Mouse (Mus musculus) hindbrain, embryonic 14.5 days (tissue): ENCODE results near the gene Psmb11. TPM values are rescaled to one million over a fixed set of nuclear protein-coding genes. Genes with fewer than 3 reads are reported as not detected.
"Not testable (repeated sequence)": the region's sequence is repeated elsewhere in the genome, so short reads cannot be mapped to it uniquely, and the experiment has no call there.

Source experiments
- ATAC-seq: fragments of 200-750 bp; cut with Nextera tagmentation; 2 replicates; pipeline ENCODE4 v1.8.0; 2017; ENCODE audit warnings: moderate number of reproducible peaks, mild to moderate bottlenecking, moderate TSS enrichment, moderate library complexity; ENCODE audit not compliant: low FRiP score
- DNase-seq: peaks from one replicate; pipeline ENCODE4 v3.0.0-alpha.2; 2015; ENCODE audit warnings: low spot score
- H3K27ac ChIP-seq: fragments of 300-500 bp; sonication (generic); 2 replicates; pipeline ENCODE4 v1.5.1; 2014; ENCODE audit warnings: mild to moderate bottlenecking, moderate library complexity
- H3K27me3 ChIP-seq: fragments of 300-500 bp; sonication (generic); 2 replicates; pipeline ENCODE4 v1.6.1; 2014; ENCODE audit warnings: mild to moderate bottlenecking, low read length, mixed read lengths; ENCODE audit not compliant: control insufficient read depth, insufficient read depth
- H3K36me3 ChIP-seq: fragments of 300-500 bp; sonication (generic); replicated peaks from 2 replicates; pipeline ENCODE4 v1.6.1; 2014; ENCODE audit not compliant: control insufficient read depth, insufficient read depth
- H3K4me1 ChIP-seq: fragments of 300-500 bp; sonication (generic); replicated peaks from 2 replicates; pipeline ENCODE4 v1.6.1; 2014; ENCODE audit warnings: antibody characterized with exemption, low read length, mixed read lengths; ENCODE audit not compliant: control insufficient read depth, insufficient read depth
- H3K4me2 ChIP-seq: fragments of 300-500 bp; sonication (generic); replicated peaks from 2 replicates; pipeline ENCODE4 v1.6.1; 2014; ENCODE audit warnings: mild to moderate bottlenecking, moderate library complexity
- H3K4me3 ChIP-seq: fragments of 300-500 bp; sonication (generic); replicated peaks from 2 replicates; pipeline ENCODE4 v1.5.1; 2014; ENCODE audit warnings: mild to moderate bottlenecking, low read length
- H3K9ac ChIP-seq: fragments of 300-500 bp; sonication (generic); 2 replicates; pipeline ENCODE4 v1.6.1; 2014
- H3K9me3 ChIP-seq: fragments of 300-500 bp; sonication (generic); 2 replicates; pipeline ENCODE4 v1.6.1; 2016; ENCODE audit warnings: low read length; ENCODE audit not compliant: control insufficient read depth
- WGBS: fragments of 180-500 bp; shearing (Covaris S2); extraction: QIAGEN DNeasy Blood & Tissue Kit; methylation state at CpG from one replicate; pipeline ENCODE4 v1.1.7; 2014; 5-methylcytosine and 5-hydroxymethylcytosine counted together
- polyA plus RNA-seq: library from polyadenylated mRNA; unstranded; fragments of >200 nt; fragmentation: Nextera tagmentation; extraction: Ambion mirVana; gene quantifications from 2 replicates; pipeline ENCODE4 v1.2.1, GENCODE M21; 2014

Psmb11 gene
- polyA plus RNA-seq, 1 experiment from 2014 or later: 0.16 TPM

GRCm38 (mm10) chr14:54614130-54614529 lies 7.1 kb upstream of the Psmb11 start:
- H3K9ac ChIP-seq, DNase-seq, ATAC-seq, H3K27ac ChIP-seq, H3K4me2 ChIP-seq, H3K27me3 ChIP-seq, H3K9me3 ChIP-seq, H3K4me3 ChIP-seq: not testable (repeated sequence)
- 94% methylated on average over 15 of the region's 16 CpGs for WGBS
- peaks cover 53% of the 10 kb centered on the region for H3K36me3 ChIP-seq
- peaks cover 13% of the 10 kb centered on the region; the same call in 1 of the 2 replicates for H3K4me1 ChIP-seq

DNA sequence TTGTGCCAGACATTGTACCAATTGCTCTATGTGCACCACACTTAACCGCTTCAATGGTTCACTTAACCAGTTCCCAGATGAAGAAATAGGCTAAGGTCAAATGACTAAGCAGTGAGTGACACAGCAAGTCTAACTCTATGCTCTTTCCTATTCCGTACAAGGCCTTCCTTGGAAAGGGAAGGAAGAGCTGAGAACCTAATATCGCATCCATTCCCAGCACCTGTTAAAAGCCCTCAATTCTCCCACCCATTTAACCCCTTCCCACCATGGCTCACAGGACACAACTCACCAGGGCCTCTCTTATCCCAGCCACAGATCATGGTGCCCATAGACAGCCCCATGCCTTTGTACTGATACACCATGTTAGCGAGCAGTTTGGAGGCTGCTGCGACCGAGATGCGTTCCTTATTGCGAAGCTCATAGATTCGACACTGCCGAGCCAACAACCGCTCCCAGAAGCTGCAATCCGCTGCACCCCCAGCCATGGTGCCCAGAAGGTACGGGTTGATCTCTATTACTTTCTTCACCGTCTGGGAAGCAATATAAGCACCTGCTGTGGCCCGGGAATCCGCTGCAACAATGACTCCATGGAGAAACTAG lies 4.9 kb upstream of the Psmb11 start:
- Histone ChIP-seq H3K9me3 (no peaks in the 10 kb centered on the region), H3K4me3 (no peak overlapping the region), H3K27me3 (no peaks in the 10 kb centered on the region), H3K4me2 (peak overlapping the region; percentile 71; the same call in 1 of the 2 replicates), H3K36me3 (peaks cover 45% of the 10 kb centered on the region), H3K4me1 (peaks cover 13% of the 10 kb centered on the region; the same call in 1 of the 2 replicates), H3K27ac (no peak overlapping the region), H3K9ac (no peak overlapping the region)
- no peak for ATAC-seq
- DNase-seq: no peak
- WGBS: 91% methylated on average over 16 of the region's 16 CpGs

- H3K4me3 ChIP-seq: peak overlapping the region; percentile 66
- H3K4me2 ChIP-seq: peak overlapping the region; percentile 71
- H3K9ac ChIP-seq: peak overlapping the region; percentile 88
- peaks cover 13% of the 10 kb centered on the region; the same call in 1 of the 2 replicates for H3K4me1 ChIP-seq
- H3K27ac ChIP-seq: peak overlapping the region; percentile 83
- DNase-seq (no peak), ATAC-seq (peak; percentile 70)
- no peaks in the 10 kb centered on the region for H3K9me3 ChIP-seq
- H3K36me3 ChIP-seq: peaks cover 37% of the 10 kb centered on the region
- WGBS: 2% methylated on average over 38 of the region's 38 CpGs
- no peaks in the 10 kb centered on the region for H3K27me3 ChIP-seq
Observed at GRCm38 (mm10) chr14:54617152-54617896, 3.9 kb upstream of the Psmb11 start.

GRCm38 (mm10) chr14:54617897-54618365 lies 3.3 kb upstream of the Psmb11 start, which contains the start of gene Psmb5:
Psmb5 (minus strand) TSS chr14:54618022.
- Histone ChIP-seq H3K9me3 (no peaks in the 10 kb centered on the region), H3K4me1 (peaks cover 13% of the 10 kb centered on the region; the same call in 1 of the 2 replicates), H3K4me2 (peak within 1 kb of the TSS; percentile 71), H3K36me3 (peaks cover 31% of the 10 kb centered on the region), H3K4me3 (peak within 1 kb of the TSS; percentile 66), H3K27ac (peak within 1 kb of the TSS; percentile 83), H3K27me3 (no peaks in the 10 kb centered on the region), H3K9ac (peak within 1 kb of the TSS; percentile 88)
- peak; percentile 89 for DNase-seq
- under 1% methylated on average over 25 of the region's 25 CpGs for WGBS
- ATAC-seq: peak; percentile 92

GRCm38 (mm10) chr14:54623334-54623733 lies 2.1 kb downstream of the Psmb11 start:
- WGBS: 90% methylated on average over 6 of the region's 6 CpGs
- Histone ChIP-seq H3K36me3 (no peaks in the 10 kb centered on the region), H3K4me1 (no peaks in the 10 kb centered on the region), H3K4me3 (no peak overlapping the region), H3K27me3 (no peaks in the 10 kb centered on the region), H3K27ac (no peak overlapping the region), H3K4me2 (no peak overlapping the region), H3K9me3 (no peaks in the 10 kb centered on the region), H3K9ac (no peak overlapping the region)
- no peak for ATAC-seq
- no peak for DNase-seq

DNA sequence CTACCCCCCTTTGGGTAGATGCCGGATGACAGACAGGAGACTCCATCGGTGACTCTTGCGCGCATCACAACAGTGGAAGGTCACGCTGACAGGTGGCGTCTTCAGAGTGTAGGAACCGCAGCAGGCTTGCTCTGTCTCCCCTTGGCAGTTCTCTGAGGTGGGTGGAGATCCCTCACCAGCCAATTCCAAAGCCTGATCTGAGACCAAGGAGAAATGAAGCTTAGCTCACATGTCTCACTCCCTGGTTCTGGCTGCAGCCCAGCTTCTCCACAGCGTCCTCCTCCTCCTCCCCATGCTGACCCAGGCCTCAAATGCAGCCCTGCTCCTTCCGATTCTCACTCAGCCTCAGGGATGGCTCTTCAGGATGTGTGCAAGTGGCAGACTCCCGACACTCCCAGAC lies 3.7 kb downstream of the Psmb11 start:
- Histone ChIP-seq H3K9ac (no peak overlapping the region), H3K27me3 (no peaks in the 10 kb centered on the region), H3K9me3 (no peaks in the 10 kb centered on the region), H3K27ac (no peak overlapping the region), H3K4me1 (no peaks in the 10 kb centered on the region), H3K36me3 (0 out of 2 replicates have a peak, but pooled peaks cover 5% of the 10 kb centered on the region), H3K4me3 (no peak overlapping the region), H3K4me2 (no peak overlapping the region)
- WGBS: 66% methylated on average over 10 of the region's 10 CpGs
- no peak for DNase-seq
- ATAC-seq: no peak

GRCm38 (mm10) chr14:54628103-54628502 lies 6.9 kb downstream of the Psmb11 start:
- DNase-seq (no peak), ATAC-seq (no peak)
- WGBS: 68% methylated on average over 5 of the region's 5 CpGs

GRCm38 (mm10) chr14:54629797-54630196 lies 8.6 kb downstream of the Psmb11 start:
- 93% methylated on average over 2 of the region's 2 CpGs for WGBS
- Histone ChIP-seq H3K4me1 (no peaks in the 10 kb centered on the region), H3K9ac (no peak overlapping the region), H3K27me3 (no peaks in the 10 kb centered on the region), H3K36me3 (peaks cover 51% of the 10 kb centered on the region), H3K9me3 (no peaks in the 10 kb centered on the region), H3K27ac (no peak overlapping the region), H3K4me2 (no peak overlapping the region), H3K4me3 (no peak overlapping the region)
- no peak for ATAC-seq
- no peak for DNase-seq

More at GRCm38 (mm10) chr14:54628103-54628502, 6.9 kb downstream of the Psmb11 start:
- no peak overlapping the region for H3K27ac ChIP-seq
- no peaks in the 10 kb centered on the region for H3K27me3 ChIP-seq
- no peaks in the 10 kb centered on the region for H3K4me1 ChIP-seq
- no peak overlapping the region for H3K4me2 ChIP-seq
- peaks cover 36% of the 10 kb centered on the region for H3K36me3 ChIP-seq
- no peaks in the 10 kb centered on the region for H3K9me3 ChIP-seq
- no peak overlapping the region for H3K9ac ChIP-seq
- H3K4me3 ChIP-seq: no peak overlapping the region

- peaks cover 57% of the 10 kb centered on the region for H3K36me3 ChIP-seq
- H3K4me1 ChIP-seq: no peaks in the 10 kb centered on the region
- no peak overlapping the region for H3K9ac ChIP-seq
- peak overlapping the region; percentile 59; the same call in 1 of the 2 replicates for H3K27ac ChIP-seq
- peak; percentile 40 for ATAC-seq
- H3K27me3 ChIP-seq: no peaks in the 10 kb centered on the region
- no peak for DNase-seq
- WGBS: 69% methylated on average over 11 of the region's 11 CpGs
- no peaks in the 10 kb centered on the region for H3K9me3 ChIP-seq
- no peak overlapping the region for H3K4me3 ChIP-seq
- no peak overlapping the region for H3K4me2 ChIP-seq
Observed at GRCm38 (mm10) chr14:54630583-54631239, 9.5 kb downstream of the Psmb11 start.
